Mouse (Mus musculus): ENCODE data around the gene Kazn.

Gene Kazn

DNA sequence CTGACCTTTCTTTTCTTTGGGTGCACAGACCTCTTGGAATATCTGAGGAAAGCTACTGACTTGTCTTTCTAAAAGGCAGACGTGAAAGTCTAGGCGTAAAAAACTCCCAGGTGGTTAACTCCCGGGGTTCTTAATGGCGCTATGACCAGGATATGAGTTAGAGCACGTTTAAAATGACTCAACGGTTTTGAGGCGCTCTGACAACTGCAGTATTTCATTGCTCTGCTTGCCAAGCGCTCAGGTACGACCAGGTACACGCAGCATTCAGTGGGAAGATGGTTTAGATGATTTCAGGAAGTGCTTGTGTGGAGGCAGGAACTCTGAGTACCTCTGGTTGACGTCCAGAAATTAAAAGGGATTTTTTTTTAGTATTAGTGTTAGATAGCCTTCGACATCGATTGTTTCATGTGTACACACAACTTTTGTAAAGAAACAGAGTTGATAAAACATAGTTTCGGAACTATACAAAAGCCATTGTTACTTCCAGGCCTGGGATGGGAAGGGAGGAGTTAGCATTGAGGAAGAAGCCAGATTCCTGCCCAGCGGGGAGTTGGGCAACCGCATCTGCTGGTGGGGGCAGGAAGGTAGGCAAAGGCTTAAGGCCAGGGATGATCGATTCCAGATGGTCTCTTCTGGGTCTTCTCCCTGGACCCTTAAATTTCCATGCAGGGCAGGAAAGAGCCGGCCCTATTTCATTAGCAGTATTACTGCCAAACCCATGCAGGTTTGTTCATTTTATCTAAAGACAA lies 167.8 kb downstream of the Kazn start:
- DNase-seq = no peak

GRCm38 (mm10) chr4:142070840-142071239 lies 168.4 kb downstream of the Kazn start:
- DNase-seq = peak in 1 of 2 experiments; percentile 56

DNA sequence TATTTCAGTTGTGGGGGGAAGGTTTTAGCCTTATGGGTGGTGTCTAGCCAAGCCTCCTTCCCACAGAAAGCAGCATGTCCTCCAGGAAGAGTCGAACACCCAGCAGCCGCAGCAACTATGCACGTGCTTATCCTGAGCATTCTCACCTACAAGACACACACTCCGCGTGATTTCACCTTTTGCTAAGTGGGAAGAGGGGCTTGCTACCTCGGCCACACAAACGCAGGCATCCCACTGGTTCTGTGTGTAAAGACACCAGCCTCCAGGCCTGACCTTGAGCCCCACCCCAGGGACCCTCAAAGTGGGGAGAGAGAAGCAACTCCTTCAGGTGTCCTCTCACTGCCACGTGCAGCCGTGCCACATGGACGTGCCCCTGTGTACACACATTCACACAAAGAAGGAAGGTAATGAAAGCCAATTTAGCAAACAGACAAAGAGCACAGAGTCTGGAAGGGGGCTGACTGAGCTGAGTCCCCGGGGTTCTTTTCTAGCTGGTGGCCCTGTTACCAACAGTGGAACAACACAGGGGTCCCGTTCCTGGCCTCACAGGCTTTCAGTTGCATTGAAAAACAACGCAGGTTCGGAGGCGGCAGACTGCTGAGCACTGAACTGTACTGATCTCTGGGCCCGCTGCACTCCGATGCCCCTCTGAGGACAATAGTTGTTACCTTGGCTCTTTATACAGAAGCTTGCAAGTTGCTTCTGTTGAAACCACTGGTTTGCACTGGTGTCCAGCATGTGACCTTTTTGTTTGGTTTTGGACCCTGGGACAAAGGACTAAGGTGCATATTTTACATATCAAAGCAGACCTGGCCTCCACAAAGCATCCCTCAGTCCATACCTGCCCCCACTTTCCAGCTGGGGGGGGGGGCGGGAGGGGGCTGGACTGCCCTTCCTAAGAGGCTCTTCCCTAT lies 170.0 kb downstream of the Kazn start:
- no peak for DNase-seq

- peak in 1 of 2 experiments; percentile 45 for DNase-seq
These were observed 172.6 kb downstream of the Kazn start for GRCm38 (mm10) chr4:142066576-142066975.

DNA sequence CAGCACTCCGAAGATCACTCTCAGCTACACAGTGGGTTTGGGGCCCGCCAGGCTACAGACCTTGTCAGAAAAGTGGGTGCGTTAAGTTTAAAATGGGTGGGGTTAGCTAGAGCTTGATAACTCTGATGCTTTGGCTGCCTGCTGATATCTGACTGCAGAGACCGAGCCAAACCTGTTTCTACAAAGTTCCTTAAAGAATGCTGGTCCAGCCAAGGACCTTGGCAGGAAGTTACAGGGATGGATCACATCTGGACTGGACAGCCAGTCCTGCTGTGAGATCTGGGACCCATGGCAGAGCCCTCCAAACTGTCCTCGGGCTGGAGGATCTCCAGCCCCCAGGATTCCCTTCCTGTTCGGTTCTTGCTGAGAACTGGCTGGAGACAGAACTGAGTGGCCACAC lies 173.4 kb downstream of the Kazn start:
- DNase-seq = peak in 1 of 2 experiments; percentile 58

DNA sequence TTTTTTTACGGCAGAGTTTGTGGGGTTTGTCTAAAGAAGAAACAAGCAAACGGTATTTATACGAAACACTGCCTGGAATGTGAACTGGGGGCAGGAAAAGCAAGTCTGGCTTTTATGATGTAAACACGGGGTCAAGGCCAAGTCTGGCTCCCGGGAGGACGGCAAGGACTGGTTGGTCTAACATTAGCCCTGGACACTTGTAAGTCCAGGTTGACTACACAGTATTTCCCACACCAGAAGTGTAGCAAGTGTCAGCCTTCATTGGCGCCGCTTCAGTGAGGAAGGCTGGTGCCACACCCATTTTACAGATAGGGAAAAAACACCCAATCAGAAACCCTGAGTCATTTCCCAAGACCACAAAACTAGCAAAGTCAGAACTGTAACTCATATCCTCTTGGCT lies 173.9 kb downstream of the Kazn start:
- peak in 1 of 2 experiments; percentile 55 for DNase-seq

- no peak for DNase-seq
These were observed 174.5 kb downstream of the Kazn start for GRCm38 (mm10) chr4:142064582-142065228.

DNA sequence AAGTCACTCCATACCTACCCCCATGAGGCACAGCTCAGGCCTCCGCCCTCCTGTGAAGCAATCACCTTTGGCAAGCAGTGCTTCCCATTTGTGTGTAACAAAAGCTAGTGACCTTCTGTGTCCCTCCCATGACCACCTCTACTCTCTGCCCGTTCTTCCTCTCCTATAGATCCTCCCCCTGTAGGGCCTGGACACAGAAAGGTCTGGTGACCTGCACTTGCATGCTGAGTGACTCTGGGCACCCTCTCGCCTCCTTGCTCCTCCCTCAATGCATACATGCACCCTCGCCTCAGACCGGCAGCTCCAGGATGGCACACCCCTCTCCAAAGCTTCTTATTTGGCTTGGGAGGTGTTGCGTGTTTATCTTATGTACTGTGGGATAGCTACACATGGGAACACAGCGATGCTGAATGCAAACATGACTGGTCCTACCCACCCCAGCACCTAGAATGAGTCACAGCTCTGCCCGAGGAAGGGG lies 176.1 kb downstream of the Kazn start:
- DNase-seq = no peak

DNA sequence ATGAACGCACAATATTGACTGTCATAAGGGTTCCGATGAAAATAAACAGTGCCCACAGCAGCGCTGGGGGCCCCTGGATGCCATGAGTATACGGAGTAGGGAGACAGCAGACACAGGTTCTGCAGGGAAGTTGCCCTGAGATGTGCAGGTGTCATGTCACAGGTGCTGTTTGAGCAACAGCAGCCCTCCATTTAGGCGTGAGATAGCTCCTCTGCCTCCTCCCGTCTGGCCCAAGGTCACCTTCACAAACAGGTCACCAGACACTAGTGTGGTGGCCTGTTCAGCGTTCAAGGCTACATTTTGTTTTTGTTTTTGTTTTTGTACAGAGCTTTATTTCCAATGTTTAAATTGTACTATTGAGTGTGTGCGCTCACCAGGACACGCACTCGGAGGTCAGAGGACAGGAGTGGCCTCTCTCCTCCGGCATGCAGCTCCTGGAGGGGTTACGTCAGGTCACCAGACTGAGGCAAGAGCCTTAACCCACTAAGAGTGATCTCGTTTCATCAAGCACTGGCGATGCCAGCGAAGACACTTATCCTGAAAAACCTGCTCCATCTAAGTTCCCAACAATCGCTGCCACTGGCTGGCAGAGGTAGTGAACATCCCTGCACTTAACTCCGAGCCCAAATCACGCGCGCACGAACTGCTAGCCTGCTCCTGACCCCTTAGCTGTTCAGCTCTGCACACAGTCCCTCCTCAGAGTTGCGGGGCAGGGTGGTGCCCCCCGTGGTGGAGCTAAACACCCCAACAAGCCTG lies 177.5 kb downstream of the Kazn start:
- no peak for DNase-seq

DNA sequence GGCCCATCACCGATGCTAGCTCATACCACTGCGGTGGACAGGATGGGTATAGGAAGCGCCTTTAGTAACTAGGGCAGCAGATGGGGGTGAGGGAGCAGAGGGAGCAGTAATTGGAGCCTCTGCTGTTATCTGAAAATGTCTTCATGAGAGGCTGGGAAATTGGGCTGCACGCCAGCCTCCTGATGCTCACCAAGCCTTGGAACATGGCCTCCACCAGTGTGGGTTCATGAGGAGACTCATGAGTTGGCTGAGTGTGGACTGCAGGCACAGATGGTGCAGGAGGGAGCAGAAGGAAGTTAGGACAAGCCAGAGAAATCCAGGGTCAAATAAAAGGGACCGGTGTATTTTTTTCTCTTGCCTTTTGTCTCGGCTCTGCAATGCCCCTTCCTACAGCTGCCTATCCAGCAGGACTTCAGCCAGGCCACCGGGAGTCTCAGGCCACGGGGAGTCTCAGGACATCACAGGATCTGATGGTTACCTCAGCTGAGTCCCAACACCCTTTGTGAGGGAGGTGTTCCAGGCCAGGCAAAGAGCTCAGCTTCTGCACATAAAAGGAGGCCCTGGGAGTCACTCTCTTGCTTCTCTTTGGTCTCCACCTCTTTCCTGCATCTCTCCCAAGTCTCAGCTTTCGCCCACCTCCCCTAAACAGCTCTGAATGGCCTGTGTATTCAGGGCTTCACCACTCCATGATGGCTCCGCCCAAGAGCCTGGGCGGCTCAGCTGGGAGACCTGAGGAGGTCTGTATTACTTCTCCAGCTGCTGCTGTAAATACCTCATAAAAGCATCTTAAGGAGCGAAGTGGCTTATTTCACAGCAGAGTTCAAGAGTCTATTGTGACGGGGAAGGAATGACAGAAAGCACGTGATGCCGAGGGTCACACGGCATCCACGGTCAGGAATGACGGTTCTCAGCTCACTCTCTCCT lies 178.5 kb downstream of the Kazn start:
- DNase-seq = peak in 1 of 2 experiments; percentile 48

DNA sequence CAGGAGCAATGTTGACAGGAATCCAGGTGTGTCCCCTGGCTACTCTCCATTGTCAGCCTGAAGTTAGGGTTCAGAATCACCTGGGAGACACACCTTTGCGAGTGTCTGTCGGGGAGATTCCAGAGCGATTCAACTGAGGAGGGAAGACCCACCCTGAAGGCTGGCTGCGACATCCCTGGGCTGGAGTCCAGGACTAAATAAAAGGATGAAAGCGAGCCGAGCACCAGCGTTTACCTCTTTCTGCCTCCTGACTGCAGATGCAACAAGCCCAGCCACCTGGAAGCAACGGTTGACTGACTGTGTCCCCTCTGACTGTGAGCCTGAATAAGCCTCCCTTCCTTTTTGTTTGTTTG lies 179.4 kb downstream of the Kazn start:
- no peak for DNase-seq

- DNase-seq = no peak
These were observed 179.9 kb downstream of the Kazn start for GRCm38 (mm10) chr4:142059113-142059840.

GRCm38 (mm10) chr4:142057529-142058216 lies 181.5 kb downstream of the Kazn start:
- no peak for DNase-seq

GRCm38 (mm10) chr4:142055600-142055999 lies 183.6 kb downstream of the Kazn start:
- no peak for DNase-seq

- no peak for DNase-seq
These were observed 184.6 kb downstream of the Kazn start for GRCm38 (mm10) chr4:142054580-142054979.

- no peak for DNase-seq
These were observed 185.3 kb downstream of the Kazn start for GRCm38 (mm10) chr4:142053661-142054448.

- DNase-seq = peak in 1 of 2 experiments; percentile 48
These were observed 185.9 kb downstream of the Kazn start for GRCm38 (mm10) chr4:142053261-142053660.

- DNase-seq = peak; percentile 74 to 85
These were observed 186.6 kb downstream of the Kazn start for GRCm38 (mm10) chr4:142052391-142053132.

All from kidney, postnatal 4 days (tissue).